Mouse (Mus musculus) spleen, adult 18-20 months (tissue): ENCODE data around the gene C2cd5.
"Not testable (repeated sequence)": the region's sequence is repeated elsewhere in the genome, so short reads cannot be mapped to it uniquely, and the experiment has no call there.

Experiments
- DNase-seq, 2 experiments: peaks; one replicate each; pipeline ENCODE4 v3.0.0; 2022; ENCODE audit warnings: mixed read lengths in 2 of 2

The C2cd5 gene

GRCm38 (mm10) chr6:143008865-143009264 lies 91.1 kb downstream of the C2cd5 start:
- no peak for DNase-seq

- not testable (repeated sequence) for DNase-seq
Measured at GRCm38 (mm10) chr6:143005209-143005608, 94.7 kb downstream of the C2cd5 start.

GRCm38 (mm10) chr6:143004801-143005200 lies 95.1 kb downstream of the C2cd5 start:
- no peak for DNase-seq

GRCm38 (mm10) chr6:142998221-142998999 lies 101.5 kb downstream of the C2cd5 start:
- DNase-seq: no peak

- DNase-seq: no peak
Measured at GRCm38 (mm10) chr6:142996887-142997286, 103.1 kb downstream of the C2cd5 start.

GRCm38 (mm10) chr6:142995567-142995966 lies 104.4 kb downstream of the C2cd5 start:
- no peak for DNase-seq

- DNase-seq: no peak
Measured at GRCm38 (mm10) chr6:142994821-142995220, 105.1 kb downstream of the C2cd5 start.

GRCm38 (mm10) chr6:142993705-142994698 lies 105.9 kb downstream of the C2cd5 start:
- DNase-seq: no peak

GRCm38 (mm10) chr6:142992971-142993370 lies 107.0 kb downstream of the C2cd5 start:
- DNase-seq: no peak

- no peak for DNase-seq
Measured at GRCm38 (mm10) chr6:142992099-142992498, 107.8 kb downstream of the C2cd5 start.

- peak; percentile 12 to 15 for DNase-seq
Measured at GRCm38 (mm10) chr6:142991391-142992059, 108.4 kb downstream of the C2cd5 start.

GRCm38 (mm10) chr6:142990516-142990915 lies 109.4 kb downstream of the C2cd5 start:
- no peak for DNase-seq

- DNase-seq: no peak
Measured at GRCm38 (mm10) chr6:142989495-142989894, 110.4 kb downstream of the C2cd5 start.

GRCm38 (mm10) chr6:142988753-142989152 lies 111.2 kb downstream of the C2cd5 start:
- peak; percentile 48 to 75 for DNase-seq

GRCm38 (mm10) chr6:142988231-142988630 lies 111.7 kb downstream of the C2cd5 start:
- DNase-seq: no peak

- no peak for DNase-seq
Measured at GRCm38 (mm10) chr6:142987616-142988015, 112.3 kb downstream of the C2cd5 start.

- not testable (repeated sequence) for DNase-seq
Measured at GRCm38 (mm10) chr6:142986706-142987105, 113.2 kb downstream of the C2cd5 start.

GRCm38 (mm10) chr6:142985561-142986238 lies 114.2 kb downstream of the C2cd5 start:
- DNase-seq: not testable (repeated sequence)

GRCm38 (mm10) chr6:142979665-142980660 lies 120.0 kb downstream of the C2cd5 start:
- no peak for DNase-seq

GRCm38 (mm10) chr6:142977221-142977620 lies 122.7 kb downstream of the C2cd5 start:
- DNase-seq: no peak

- DNase-seq: no peak
Measured at GRCm38 (mm10) chr6:142973289-142973688, 126.7 kb downstream of the C2cd5 start.
